In the genomic region with DNA sequence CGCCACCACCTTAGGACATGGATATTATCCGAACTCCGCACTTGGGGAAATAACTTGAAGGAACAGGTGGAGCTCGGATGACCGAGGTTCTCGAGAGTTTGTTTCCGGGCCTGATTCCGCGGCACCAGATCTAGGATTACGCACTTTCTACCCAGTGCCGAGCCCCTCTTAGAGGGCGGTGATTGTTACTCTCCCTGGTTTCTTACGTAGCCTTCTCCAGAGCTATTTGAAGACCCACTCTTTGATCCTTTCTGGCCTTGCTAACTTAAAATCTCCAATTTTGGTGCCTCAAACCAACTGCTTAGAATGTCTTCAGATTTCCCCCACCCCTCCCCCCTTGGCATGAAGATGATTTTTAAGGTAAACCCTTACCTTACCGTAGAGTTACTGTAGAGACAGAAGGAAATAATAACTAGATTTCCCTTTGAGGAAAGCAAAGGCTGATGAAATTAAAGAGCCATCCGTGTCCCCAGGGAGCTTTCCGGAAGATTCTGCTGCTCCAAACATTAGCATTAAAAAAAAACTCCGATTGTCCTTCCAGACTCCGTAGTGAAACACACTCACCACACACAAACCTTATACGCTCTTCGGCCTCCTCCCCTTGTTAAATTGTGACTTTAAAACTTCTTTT, we compare ENCODE assay signal across 8 mouse cellular contexts. TPM values are rescaled to one million over a fixed set of nuclear protein-coding genes. Genes with fewer than 3 reads are reported as not detected.
DNase-seq lines count a peak whose midpoint lies in the region; ATAC-seq lines count a peak whose summit lies in the region.

No protein-coding gene starts in this region.

- no peaks in the 10 kb centered on the region for H3K9me3 ChIP-seq in heart, embryonic 11.5 days (replicated peaks; ENCODE audit: control insufficient read depth, low read length)
- H3K9me3 ChIP-seq in heart, embryonic 15.5 days (replicated peaks), result no peaks in the 10 kb centered on the region
- H3K9me3 ChIP-seq in midbrain, embryonic 10.5 days (replicated peaks), result no peaks in the 10 kb centered on the region

- peak overlapping the region; percentile 65 for H3K4me3 ChIP-seq in heart, embryonic 11.5 days (ENCODE audit: low read depth, low read length)
- H3K4me3 ChIP-seq in heart, embryonic 15.5 days, result peak overlapping the region; percentile 70
- peak overlapping the region; percentile 59 for H3K4me3 ChIP-seq in midbrain, embryonic 10.5 days

- H3K4me1 ChIP-seq in heart, embryonic 11.5 days (ENCODE audit: control insufficient read depth, insufficient read depth, low read length), result peaks cover 7% of the 10 kb centered on the region; the same call in 1 of the 2 replicates
- H3K4me1 ChIP-seq in heart, embryonic 15.5 days (replicated peaks), result peaks cover 16% of the 10 kb centered on the region
- H3K4me1 ChIP-seq in midbrain, embryonic 10.5 days, result peaks cover 23% of the 10 kb centered on the region

- WGBS in heart, embryonic 11.5 days (ENCODE audit: insufficient replicate concordance), result 2% methylated on average over 20 of the region's 20 CpGs
- WGBS in heart, embryonic 15.5 days, result 4% methylated on average over 20 of the region's 20 CpGs
- 2% methylated on average over 20 of the region's 20 CpGs for WGBS in midbrain, embryonic 10.5 days

- H3K9ac ChIP-seq in heart, embryonic 11.5 days (ENCODE audit: low read depth, low read length), result peak overlapping the region; percentile 82
- peak overlapping the region; percentile 61 for H3K9ac ChIP-seq in heart, embryonic 15.5 days

- DNase-seq in heart, adult 8-10 months (ENCODE audit: low spot score), result no peak
- peak; percentile 78 for DNase-seq in MN1 (ENCODE audit: low spot score)
- DNase-seq in midbrain, embryonic 10.5 days (ENCODE audit: low spot score), result no peak
- no peak for DNase-seq in urinary bladder, postnatal 14 days (ENCODE audit: low spot score)
- DNase-seq in cerebellum, postnatal 36 days, result no peak
- no peak for DNase-seq in right cerebral cortex, postnatal 10 days (ENCODE audit: low spot score in 2 of 2)

- H3K36me3 ChIP-seq in heart, embryonic 11.5 days (ENCODE audit: control insufficient read depth, insufficient read depth, low read length), result no peaks in the 10 kb centered on the region
- no peaks in the 10 kb centered on the region for H3K36me3 ChIP-seq in heart, embryonic 15.5 days
- no peaks in the 10 kb centered on the region for H3K36me3 ChIP-seq in midbrain, embryonic 10.5 days

- peak overlapping the region; percentile 79 for H3K27ac ChIP-seq in heart, embryonic 11.5 days (ENCODE audit: low read depth, low read length)
- H3K27ac ChIP-seq in heart, embryonic 15.5 days, result peak overlapping the region; percentile 64
- no peak overlapping the region; the same call in 1 of the 2 replicates for H3K27ac ChIP-seq in midbrain, embryonic 10.5 days (replicated peaks)

- ATAC-seq in heart, embryonic 11.5 days (replicated peaks; ENCODE audit: insufficient number of reproducible peaks, low FRiP score, low TSS enrichment), result 0 out of 2 replicates have a peak, but pooled peaks have one; percentile 11
- 0 out of 2 replicates have a peak, but pooled peaks have one; percentile 24 for ATAC-seq in heart, embryonic 15.5 days (replicated peaks; ENCODE audit: insufficient number of reproducible peaks, insufficient read depth, low FRiP score, low read depth)

- H3K27me3 ChIP-seq in heart, embryonic 11.5 days (ENCODE audit: control insufficient read depth, insufficient read depth, low read length), result peaks cover 18% of the 10 kb centered on the region
- peaks cover 10% of the 10 kb centered on the region; the same call in 1 of the 2 replicates for H3K27me3 ChIP-seq in heart, embryonic 15.5 days
- peaks cover 86% of the 10 kb centered on the region for H3K27me3 ChIP-seq in midbrain, embryonic 10.5 days (ENCODE audit: low read depth, poor library complexity, severe bottlenecking)

- peak overlapping the region; percentile 78 for H3K4me2 ChIP-seq in heart, embryonic 11.5 days
- H3K4me2 ChIP-seq in heart, embryonic 15.5 days, result peak overlapping the region; percentile 71

RNA-seq across cellular contexts. Expression of a gene that starts 0.4 kb away (rescaled TPM):
- 8.0 and 11.3 TPM in 2 replicates for polyA plus RNA-seq in heart, embryonic 11.5 days (2014; fragmentation: Nextera tagmentation; extraction: Ambion mirVana)
- 10 to 100 TPM; 13.8 to 15.5 (median 14.6) TPM for total RNA-seq in heart, adult 8-10 months (2022)
- polyA plus RNA-seq in heart, embryonic 15.5 days (2015; fragmentation: Nextera tagmentation; extraction: Ambion mirVana), result 7.8 and 10.1 TPM in 2 replicates
- polyA plus RNA-seq in midbrain, embryonic 10.5 days (2016; fragmentation: Nextera tagmentation; extraction: Ambion mirVana), result 2.1 and 2.4 TPM in 2 replicates

RNA-seq across cellular contexts. Expression of a gene that starts 26.4 kb away (rescaled TPM):
- 3.3 and 3.6 TPM in 2 replicates for polyA plus RNA-seq in heart, embryonic 11.5 days (2014; fragmentation: Nextera tagmentation; extraction: Ambion mirVana)
- 1 to 10 TPM; 1.3 to 2.1 (median 1.8) TPM for total RNA-seq in heart, adult 8-10 months (2022)
- 2.3 and 3.5 TPM in 2 replicates for polyA plus RNA-seq in heart, embryonic 15.5 days (2015; fragmentation: Nextera tagmentation; extraction: Ambion mirVana)
- polyA plus RNA-seq in midbrain, embryonic 10.5 days (2016; fragmentation: Nextera tagmentation; extraction: Ambion mirVana), result 14.6 and 15.6 TPM in 2 replicates

RNA-seq across cellular contexts. Expression of a gene that starts 55.8 kb away (rescaled TPM):
- 10.4 and 11.6 TPM in 2 replicates for polyA plus RNA-seq in heart, embryonic 11.5 days (2014; fragmentation: Nextera tagmentation; extraction: Ambion mirVana)
- 1 to 10 TPM; 1.0 to 1.6 (median 1.3) TPM for total RNA-seq in heart, adult 8-10 months (2022)
- polyA plus RNA-seq in heart, embryonic 15.5 days (2015; fragmentation: Nextera tagmentation; extraction: Ambion mirVana), result 5.1 and 7.1 TPM in 2 replicates
- polyA plus RNA-seq in midbrain, embryonic 10.5 days (2016; fragmentation: Nextera tagmentation; extraction: Ambion mirVana), result 12.9 and 13.6 TPM in 2 replicates
